Mouse (Mus musculus): ENCODE data around the gene Kcnj12. TPM values are rescaled to one million over a fixed set of nuclear protein-coding genes. Genes with fewer than 3 reads are reported as not detected.

The Kcnj12 gene
- total RNA-seq, 2 experiments from 2014 or later: 18.3 to 21.0 TPM

GRCm38 (mm10) chr11:61110928-61111327 lies 88.6 kb downstream of the Kcnj12 start:
- no peak for DNase-seq

- DNase-seq: no peak
These were observed 89.1 kb downstream of the Kcnj12 start for GRCm38 (mm10) chr11:61111472-61111871.

GRCm38 (mm10) chr11:61112323-61112995 lies 90.1 kb downstream of the Kcnj12 start:
- DNase-seq: no peak

GRCm38 (mm10) chr11:61116226-61116625 lies 93.9 kb downstream of the Kcnj12 start:
- no peak for DNase-seq

GRCm38 (mm10) chr11:61119996-61120583 lies 97.7 kb downstream of the Kcnj12 start:
- DNase-seq: no peak

Other genes starting within 250 kb of the Kcnj12 start
- gene Top3a, start 245.2 kb upstream of the Kcnj12 start, total RNA-seq (2021): 1 to 10 TPM; 7.7 to 8.0 TPM
- 10 to 100 TPM; 15.8 to 16.2 TPM for gene Smcr8, start 245.0 kb upstream of the Kcnj12 start, total RNA-seq (2021)
- 10 to 100 TPM; 24.7 to 26.8 TPM for gene Shmt1, start 210.8 kb upstream of the Kcnj12 start, total RNA-seq (2021)
- gene Dhrs7b, start 191.9 kb upstream of the Kcnj12 start, total RNA-seq (2021): 10 to 100 TPM; 17.1 to 19.7 TPM
- gene Tmem11, start 143.3 kb upstream of the Kcnj12 start, total RNA-seq (2021): 10 to 100 TPM; 37.5 to 43.4 TPM
- gene Natd1, start 107.8 kb upstream of the Kcnj12 start, total RNA-seq (2021): 10 to 100 TPM; 24.4 to 27.6 TPM
- 10 to 100 TPM; 38.8 to 42.3 TPM for gene Map2k3, start 90.5 kb upstream of the Kcnj12 start, total RNA-seq (2021)
- 1 to 10 TPM in 1 of 2 experiments, under 1 TPM in 1; 0.90 to 1.0 TPM for gene Tnfrsf13b, start 104.2 kb downstream of the Kcnj12 start, total RNA-seq (2021)
- gene Usp22, start 152.5 kb downstream of the Kcnj12 start, total RNA-seq (2021): 10 to 100 TPM; 65.6 to 69.4 TPM
- under 1 TPM; 0.29 to 0.31 TPM for gene Aldh3a1, start 185.0 kb downstream of the Kcnj12 start, total RNA-seq (2021)
- 10 to 100 TPM; 43.4 to 43.6 TPM for gene Aldh3a2, start 244.9 kb downstream of the Kcnj12 start, total RNA-seq (2021)